Mouse (Mus musculus): ENCODE results near the gene Rpl18.

Rpl18 gene

DNA sequence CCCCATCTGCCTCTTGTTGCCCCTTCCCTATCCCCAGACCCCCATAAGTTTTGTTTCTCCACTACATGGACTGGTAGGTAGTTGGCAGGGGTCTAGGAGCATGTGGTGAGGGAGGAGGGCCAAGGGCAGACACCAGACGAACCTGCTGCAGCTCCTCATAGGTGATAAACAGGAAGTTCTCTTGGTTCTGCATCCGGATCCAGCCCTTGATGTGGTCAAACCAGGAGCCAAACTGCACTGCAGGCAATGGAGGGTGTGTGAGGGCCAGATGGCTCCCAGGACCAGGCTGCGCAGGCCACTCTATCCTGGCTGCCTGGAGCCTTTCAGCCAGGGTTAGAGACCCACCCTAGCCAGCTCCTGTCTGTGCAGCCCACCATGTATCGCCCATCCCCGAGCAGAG lies 18.2 kb downstream of the Rpl18 start:
- no peak for DNase-seq (ENCODE audit: low spot score)

DNA sequence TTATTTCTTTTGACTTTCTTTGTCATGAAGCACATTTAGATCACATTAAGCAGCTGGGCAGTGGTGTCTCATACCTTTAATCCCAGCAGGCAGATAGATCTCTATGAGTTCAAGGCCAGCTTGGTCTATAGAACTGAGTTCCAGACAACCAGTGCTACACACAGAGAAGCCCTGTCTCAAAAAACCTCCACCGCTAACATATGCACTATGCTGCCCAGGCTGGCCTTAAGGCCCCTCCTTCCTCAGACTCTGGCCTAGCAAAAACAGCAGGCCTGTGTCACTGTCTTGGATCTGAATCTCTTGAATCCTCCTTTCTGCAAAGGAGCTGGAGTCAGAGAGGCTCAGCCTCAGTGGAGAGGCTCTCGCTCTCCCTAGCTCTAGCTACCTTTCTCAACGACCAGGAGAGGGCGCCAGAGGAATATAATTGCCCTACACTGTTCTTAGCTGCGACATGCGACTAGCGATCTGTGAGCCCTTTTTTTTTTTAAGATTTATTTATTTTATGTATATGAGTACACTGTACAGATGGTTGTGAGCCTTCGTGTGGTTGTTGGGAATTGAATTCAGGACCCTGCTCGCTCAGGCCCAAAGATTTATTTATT lies 24.0 kb downstream of the Rpl18 start:
- DNase-seq (ENCODE audit: low spot score), result peak; percentile 93

DNA sequence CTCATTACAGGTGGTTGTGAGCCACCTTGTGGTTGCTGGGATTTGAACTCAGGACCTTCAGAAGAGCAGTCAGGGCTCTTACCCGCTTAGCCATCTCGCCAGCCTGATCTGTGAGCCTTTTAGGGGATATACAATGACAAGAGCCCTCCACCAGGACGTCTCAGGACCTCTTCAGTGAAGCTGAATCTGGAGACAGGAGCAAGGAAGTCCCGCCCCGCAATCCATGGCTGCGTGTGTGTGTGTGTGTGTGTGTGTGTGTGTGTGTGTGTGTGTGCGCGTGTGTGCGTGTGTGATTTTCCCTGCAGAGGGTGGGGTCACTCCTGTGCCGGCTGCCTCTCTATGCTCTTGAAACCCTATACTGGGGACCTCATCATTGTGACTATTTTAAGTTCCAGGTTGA lies 24.6 kb downstream of the Rpl18 start:
- DNase-seq (ENCODE audit: low spot score), result no peak

DNA sequence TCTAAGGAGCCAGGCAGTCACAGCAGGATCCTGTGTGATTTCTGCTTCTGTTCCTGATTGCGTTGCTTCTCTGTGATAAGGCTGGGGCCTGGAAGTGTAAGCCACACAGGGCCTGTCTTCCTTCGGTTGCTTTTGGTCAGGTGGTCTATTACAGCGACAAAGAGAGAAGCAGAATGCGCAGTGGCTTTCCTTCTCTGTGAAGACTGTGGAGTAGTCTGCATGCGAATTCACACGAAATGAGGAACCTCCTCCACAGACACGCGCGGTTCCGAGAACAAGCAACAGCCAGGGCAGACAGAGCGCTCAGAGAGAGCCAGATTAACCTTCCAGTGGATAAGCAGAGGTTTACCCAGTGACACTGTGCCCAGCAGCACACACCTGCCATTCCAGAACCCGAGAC lies 26.1 kb downstream of the Rpl18 start:
- DNase-seq (ENCODE audit: low spot score), result no peak

DNA sequence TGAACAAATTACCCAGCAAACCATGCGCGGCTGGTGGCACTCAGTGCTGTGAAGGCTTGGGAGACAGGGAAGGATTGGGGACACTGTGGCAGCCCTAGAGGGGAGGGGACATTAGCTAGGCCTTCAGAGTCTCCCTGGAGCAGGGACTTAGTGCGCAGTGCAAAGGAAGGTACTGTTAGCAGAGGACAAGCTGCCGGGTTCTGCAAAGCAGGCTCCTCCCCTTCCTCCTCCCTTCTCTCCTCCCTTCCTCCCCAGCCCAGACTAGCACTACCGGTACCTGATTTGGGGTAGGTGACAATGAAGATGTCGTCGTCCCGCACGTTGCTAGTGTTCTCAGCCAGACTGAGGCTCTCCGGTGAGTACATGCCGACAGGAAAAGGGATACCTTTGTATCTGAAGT lies 26.5 kb downstream of the Rpl18 start:
- DNase-seq (ENCODE audit: low spot score), result no peak

DNA sequence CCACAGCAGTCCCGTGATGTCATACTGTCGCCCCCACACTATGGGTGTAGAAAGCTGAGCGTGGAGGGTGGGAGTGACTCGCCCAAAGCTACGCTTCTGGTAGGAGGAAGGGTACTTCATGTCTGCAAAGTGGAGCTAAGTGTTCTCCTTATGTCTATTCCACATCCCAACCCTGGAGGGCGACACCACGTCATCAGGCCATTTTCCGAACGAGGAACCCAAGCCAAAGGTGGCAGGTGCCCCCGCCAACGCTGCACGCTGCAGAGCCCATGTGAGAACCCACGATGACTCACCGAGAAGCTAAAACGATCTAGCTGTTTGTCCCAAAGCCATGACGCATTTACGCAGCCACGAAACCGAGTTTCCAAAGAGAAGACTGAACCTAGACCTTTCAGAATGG lies 27.1 kb downstream of the Rpl18 start:
- DNase-seq (ENCODE audit: low spot score), result no peak

DNA sequence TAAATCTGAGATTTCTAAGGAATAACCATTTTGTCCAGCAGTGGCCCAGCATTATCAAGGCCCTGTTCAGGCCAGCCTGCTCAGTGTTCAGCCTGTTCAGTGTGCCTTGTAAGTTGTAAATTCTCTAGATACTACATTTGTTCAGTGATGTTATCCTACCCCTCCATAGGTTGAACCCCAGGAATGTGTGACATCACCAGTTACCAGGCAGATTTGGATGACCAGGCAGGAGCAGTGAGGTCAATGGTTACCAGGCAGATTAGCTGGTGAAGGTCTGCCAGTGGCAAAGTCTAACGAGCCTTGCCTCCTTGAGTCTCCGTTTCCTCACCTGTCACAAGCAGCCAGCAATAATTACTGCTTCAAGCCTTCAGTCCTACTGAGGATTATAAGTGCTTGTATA lies 29.1 kb downstream of the Rpl18 start:
- DNase-seq (ENCODE audit: low spot score), result peak; percentile 70

DNA sequence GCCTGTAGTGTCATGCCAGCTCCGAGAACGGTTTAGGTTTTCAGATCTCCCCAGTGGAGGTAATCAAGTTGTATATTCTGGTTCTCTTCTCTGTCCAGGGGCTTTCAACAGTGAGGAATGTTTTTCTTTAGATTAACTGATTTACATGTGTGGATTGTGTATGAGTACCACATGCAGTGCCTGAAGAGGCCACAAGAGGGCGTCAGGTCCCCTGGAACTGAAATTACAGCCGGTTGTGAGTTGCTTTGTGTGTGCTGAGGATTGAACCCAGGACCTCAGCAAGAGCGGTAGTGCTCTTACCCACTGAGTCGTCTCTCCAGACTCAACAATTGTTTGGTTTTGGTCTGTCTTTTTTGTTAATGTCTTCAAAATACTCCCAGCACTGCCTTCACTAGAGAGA lies 31.3 kb downstream of the Rpl18 start:
- no peak for DNase-seq (ENCODE audit: low spot score)

DNA sequence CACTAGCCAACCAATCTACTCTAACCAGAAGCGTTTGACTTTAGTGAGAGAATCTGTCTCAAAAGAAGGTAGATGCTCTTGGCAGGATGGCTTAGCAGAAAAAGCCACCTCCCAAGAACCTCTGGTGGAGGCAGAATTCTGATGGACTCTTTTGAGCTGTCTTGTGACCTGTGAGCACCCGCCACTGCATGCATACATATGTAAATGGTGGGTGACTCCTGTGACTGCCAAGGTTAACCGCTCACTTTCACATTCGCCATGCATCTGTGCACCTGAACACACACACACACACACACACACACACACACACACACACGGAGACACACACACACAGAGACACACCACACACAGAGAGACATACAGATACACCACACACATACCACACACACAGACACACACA lies 32.2 kb downstream of the Rpl18 start:
- no peak for DNase-seq (ENCODE audit: low spot score)

DNA sequence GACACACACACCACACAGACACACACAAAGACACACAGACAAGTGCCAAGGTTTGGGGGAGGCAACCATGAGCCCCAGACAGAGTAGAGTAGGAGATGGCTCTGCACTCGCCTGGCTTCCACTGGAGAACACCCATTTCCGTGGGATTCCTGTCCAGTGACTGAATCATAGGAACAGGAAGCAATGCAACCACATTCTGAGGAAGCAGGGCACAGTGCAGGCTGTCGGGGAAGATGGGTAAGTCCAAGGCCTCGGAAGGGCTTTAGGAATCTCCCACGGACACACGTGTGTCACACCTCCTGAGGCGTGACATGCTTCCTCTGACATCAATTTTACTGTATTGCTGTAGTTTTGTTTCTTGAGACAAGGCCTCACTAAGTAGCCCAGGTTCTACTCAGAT lies 32.9 kb downstream of the Rpl18 start:
- DNase-seq (ENCODE audit: low spot score), result no peak

DNA sequence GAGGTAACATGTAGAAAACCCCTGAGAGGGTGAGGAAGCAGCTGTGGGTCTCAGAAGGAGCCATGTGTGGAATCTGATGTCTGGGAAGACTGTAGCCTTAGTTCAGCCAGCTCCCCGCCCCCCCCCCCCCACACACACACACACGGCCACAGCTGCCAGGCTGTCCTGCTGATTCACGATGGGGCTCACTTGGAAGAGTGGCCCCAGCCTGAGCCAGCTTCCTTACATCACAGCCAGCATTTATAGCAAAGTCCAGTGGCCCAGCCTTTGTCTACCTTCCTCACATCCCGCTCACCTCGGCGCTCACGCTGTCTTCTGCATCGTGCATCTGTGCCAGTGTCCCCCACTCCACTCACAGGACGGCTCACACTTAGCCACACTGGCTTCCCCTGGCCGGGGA lies 34.1 kb downstream of the Rpl18 start:
- no peak for DNase-seq (ENCODE audit: low spot score)

DNA sequence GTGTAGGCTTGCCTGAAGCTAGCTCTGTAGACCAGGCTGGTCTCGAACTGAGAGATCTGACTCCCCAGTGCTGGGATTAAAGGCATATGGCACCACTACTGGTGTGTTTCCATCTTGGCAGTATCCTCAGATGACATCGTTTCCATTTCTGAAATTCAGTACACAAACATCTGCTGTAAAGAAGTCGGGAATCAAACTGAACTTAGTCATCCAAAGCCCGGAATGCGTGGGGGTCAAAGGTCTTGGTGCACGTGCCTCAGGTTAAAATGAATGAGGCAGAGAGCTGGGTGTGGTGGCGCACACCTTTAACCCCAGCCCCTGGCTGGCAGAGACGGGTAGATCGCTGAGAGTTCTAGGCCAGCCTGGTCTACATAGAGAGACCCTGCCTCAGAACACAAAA lies 34.9 kb downstream of the Rpl18 start:
- DNase-seq (ENCODE audit: low spot score), result no peak

DNA sequence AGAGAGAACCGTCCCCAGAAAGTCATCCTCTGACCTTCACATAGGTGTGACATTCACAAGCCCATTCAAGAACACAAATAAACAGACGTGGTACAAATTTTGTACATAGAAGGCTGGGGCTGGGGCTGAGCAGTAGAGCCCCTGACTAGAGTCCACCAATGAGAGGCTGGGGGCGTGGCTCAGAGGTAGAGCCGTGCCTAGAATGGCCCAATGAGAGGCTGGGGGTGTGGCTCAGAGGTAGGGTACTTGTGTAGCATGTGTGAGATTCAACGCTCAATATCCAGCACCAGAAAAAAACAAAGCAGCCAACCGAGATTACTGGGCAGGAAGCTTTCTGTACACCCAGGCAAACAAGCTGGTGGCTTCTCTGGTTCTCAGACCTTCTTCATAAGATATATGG lies 40.4 kb downstream of the Rpl18 start:
- no peak for DNase-seq (ENCODE audit: low spot score)

DNA sequence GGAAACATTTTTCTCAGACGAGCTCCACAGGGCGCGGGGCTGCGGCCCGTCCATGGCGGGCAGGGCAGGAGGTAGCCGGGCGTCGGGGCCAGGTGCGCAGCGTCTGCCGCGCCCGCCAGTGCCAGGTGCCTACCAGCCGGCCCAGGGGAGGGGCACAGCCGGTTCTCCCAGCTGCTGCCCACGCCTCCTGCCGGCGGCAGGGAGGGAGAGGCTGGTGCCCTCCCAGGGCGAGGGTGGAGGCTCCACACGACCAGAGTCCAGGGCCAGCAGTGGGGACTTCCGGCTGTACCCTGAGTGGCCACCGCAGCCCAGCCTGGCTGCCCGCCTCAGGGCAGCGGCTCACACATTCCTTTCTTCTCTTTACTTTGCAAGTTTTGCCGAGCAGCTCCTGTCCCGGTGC lies 44.1 kb downstream of the Rpl18 start:
- no peak for DNase-seq (ENCODE audit: low spot score)

DNA sequence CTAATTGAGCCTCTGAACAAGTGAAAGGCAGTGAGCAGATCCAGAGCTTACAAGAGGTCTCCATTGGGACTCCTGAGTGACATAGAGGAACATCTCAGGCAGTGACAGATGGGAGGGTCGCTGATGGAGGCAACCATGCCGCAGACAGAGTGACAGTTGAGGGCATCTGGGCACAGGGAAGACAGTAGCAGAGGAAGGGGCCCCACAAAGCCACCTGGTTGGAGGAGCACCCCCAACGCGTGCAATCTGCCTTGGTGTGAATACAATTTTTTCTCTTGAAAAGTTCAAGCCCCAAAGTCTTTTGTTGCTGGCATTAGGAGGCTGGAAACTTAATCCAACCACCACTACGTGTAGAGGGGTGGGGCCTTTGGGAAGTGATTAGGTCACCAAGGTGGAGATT lies 44.9 kb downstream of the Rpl18 start:
- DNase-seq (ENCODE audit: low spot score), result no peak

DNA sequence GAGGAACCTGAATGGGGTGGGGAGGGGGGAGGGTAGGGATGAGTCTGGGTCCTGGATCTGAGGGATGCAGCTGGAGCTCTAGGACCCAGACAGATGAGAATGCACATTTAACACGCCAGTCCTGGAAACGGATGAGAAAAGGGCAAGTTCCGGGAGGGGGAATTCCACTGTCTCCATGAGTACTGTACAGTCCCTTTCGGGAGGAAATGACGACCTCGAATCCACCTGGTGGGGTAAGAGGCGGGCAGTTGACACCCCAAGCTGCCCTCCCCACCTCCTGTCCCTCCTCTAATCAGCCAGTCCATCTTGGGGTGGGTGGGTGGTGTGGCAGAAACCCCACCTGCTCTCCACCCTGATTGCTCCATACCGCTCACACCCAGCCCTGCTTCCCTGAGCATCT lies 50.7 kb downstream of the Rpl18 start:
- DNase-seq (ENCODE audit: low spot score), result no peak

DNA sequence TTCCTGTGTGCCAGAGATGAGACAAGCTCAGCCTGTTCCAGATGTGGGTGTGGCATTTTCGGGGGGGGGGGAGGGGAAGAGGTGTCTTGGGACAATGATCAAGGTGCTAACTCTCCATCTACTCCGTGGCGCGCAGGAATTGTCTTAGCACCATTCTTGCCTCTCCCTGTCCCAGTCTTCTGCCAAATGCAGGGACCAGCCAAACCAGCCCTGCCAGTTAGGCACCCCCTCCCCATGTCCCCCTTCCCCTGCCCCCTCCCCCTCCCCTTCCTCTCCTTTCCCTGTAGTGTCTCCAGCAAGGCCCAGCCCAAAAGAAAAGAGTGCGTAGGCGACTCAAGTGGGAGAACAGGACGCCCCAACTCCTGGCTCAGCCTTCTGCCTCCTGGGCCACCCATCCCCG lies 51.5 kb downstream of the Rpl18 start:
- DNase-seq (ENCODE audit: low spot score), result no peak

DNA sequence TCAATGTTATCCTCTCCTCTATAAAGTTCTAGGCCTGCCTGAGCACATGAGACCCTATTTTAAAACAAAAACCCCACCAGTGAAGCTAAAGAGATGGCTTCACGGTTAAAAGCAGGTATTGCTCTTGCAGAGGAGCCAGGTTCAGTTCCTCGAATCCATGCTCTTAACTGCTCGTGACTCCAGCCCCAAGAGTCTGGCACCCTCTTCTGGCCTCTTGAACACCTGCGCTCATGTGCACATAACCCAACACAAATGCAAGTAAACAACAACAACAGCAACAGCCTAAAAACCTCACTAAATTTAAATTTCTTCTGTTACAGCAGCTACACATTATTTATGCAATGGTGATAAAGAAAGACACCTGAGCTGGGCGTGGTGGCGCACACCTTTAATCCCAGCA lies 52.2 kb downstream of the Rpl18 start:
- DNase-seq (ENCODE audit: low spot score), result no peak
